Mouse (Mus musculus) neural tube, embryonic 13.5 days (tissue): ENCODE results near the gene Pxdn. TPM values are rescaled to one million over a fixed set of nuclear protein-coding genes. Genes with fewer than 3 reads are reported as not detected.
A peak's percentile ranks its signal among the peaks of the same experiment; 100 is the strongest.

ENCODE experiments used
- ATAC-seq: fragments of 200-750 bp; cut with Nextera tagmentation; 2 replicates; pipeline ENCODE4 v1.8.0; 2017; ENCODE audit warnings: low read depth, mild to moderate bottlenecking, moderate TSS enrichment, moderate library complexity
- H3K27ac ChIP-seq: fragments of 300-500 bp; sonication (generic); replicated peaks from 2 replicates; pipeline ENCODE4 v1.5.1; 2015; ENCODE audit warnings: moderate library complexity, mild to moderate bottlenecking, inconsistent platforms
- H3K27me3 ChIP-seq: fragments of 300-500 bp; sonication (generic); 2 replicates; pipeline ENCODE4 v1.6.1; 2015; ENCODE audit warnings: mild to moderate bottlenecking, inconsistent platforms
- H3K36me3 ChIP-seq: fragments of 300-500 bp; sonication (generic); 2 replicates; pipeline ENCODE4 v1.6.1; 2015; ENCODE audit warnings: mild to moderate bottlenecking, inconsistent platforms
- H3K4me1 ChIP-seq: fragments of 300-500 bp; sonication (generic); replicated peaks from 2 replicates; pipeline ENCODE4 v1.6.1; 2015; ENCODE audit warnings: inconsistent platforms
- H3K4me2 ChIP-seq: fragments of 300-500 bp; sonication (generic); 2 replicates; pipeline ENCODE4 v1.6.1; 2015; ENCODE audit warnings: inconsistent platforms, mild to moderate bottlenecking, moderate library complexity
- H3K4me3 ChIP-seq: fragments of 300-500 bp; sonication (generic); 2 replicates; pipeline ENCODE4 v1.5.1; 2015; ENCODE audit warnings: mild to moderate bottlenecking, inconsistent platforms
- H3K9ac ChIP-seq: fragments of 300-500 bp; sonication (generic); 2 replicates; pipeline ENCODE4 v1.6.1; 2015; ENCODE audit warnings: moderate library complexity, mild to moderate bottlenecking, inconsistent platforms
- H3K9me3 ChIP-seq: fragments of 300-500 bp; sonication (generic); 2 replicates; pipeline ENCODE4 v1.6.1; 2016; ENCODE audit warnings: inconsistent platforms
- WGBS: fragments of 180-500 bp; shearing (Covaris S2); methylation state at CpG from one replicate; pipeline ENCODE4 v1.1.7; 2015; 5-methylcytosine and 5-hydroxymethylcytosine counted together
- polyA plus RNA-seq: library from polyadenylated mRNA; unstranded; fragments of >200 nt; fragmentation: Nextera tagmentation; extraction: Ambion mirVana; gene quantifications from 2 replicates; pipeline ENCODE4 v1.2.1, GENCODE M21; 2015

Pxdn gene
- polyA plus RNA-seq, 1 experiment from 2014 or later = 48.8 TPM

DNA sequence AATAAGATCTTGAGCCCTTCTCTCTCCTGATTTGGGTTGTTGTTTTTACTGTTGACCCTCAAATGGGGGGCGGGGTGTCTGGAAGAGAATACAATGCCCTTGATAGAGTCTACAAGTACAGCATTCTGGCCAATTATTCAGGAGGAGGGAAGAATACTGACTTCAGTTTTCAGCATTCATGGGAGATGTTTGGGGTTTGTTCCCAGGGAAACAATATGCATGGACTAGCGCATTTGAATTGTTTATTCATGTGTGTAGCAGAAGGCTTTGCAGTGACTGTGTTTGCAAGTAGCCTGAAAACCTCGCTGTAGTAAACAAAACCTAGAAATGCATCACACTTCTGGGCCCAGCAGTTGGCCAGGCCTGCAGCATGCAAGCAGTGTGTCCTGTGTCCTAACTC, 17.1 kb downstream of the Pxdn start:
- Histone ChIP-seq H3K4me1 (peaks cover 58% of the 10 kb centered on the region), H3K9ac (no peak overlapping the region), H3K9me3 (no peaks in the 10 kb centered on the region), H3K36me3 (peaks cover 2% of the 10 kb centered on the region; the same call in 1 of the 2 replicates), H3K4me2 (no peak overlapping the region), H3K4me3 (no peak overlapping the region), H3K27me3 (no peaks in the 10 kb centered on the region), H3K27ac (peak overlapping the region; percentile 61)
- ATAC-seq = peak; percentile 15; the same call in 1 of the 2 replicates
- WGBS = 55% methylated on average over 3 of the region's 3 CpGs

DNA sequence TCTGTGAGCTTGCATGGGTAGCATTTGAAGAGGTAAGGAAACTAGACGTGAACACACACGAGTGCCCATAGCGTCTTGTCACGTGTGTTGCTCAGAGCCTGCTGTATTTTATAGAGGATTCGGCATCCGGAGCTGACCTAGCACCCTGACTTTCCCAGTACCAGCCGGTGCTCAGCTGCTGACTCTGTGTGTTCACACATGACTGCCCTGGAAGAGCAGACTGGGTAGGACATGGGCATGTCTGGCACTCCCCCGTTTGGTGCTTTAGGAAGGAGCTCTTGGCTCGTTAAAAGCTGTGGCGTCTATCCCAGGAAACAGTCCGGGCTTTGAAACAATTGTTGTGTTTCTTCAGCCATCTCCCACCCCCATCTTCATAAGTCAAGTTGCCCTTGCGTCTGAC, 19.6 kb downstream of the Pxdn start:
- H3K27me3 ChIP-seq = no peaks in the 10 kb centered on the region
- H3K9ac ChIP-seq = no peak overlapping the region
- peaks cover 55% of the 10 kb centered on the region for H3K4me1 ChIP-seq
- WGBS = 81% methylated on average over 12 of the region's 12 CpGs
- no peaks in the 10 kb centered on the region for H3K36me3 ChIP-seq
- H3K9me3 ChIP-seq = no peaks in the 10 kb centered on the region
- H3K4me2 ChIP-seq = no peak overlapping the region
- 0 out of 2 replicates have a peak, but pooled peaks have one; percentile 37 for ATAC-seq
- H3K27ac ChIP-seq = 0 out of 2 replicates have a peak overlapping the region, but pooled peaks have one; percentile 2
- H3K4me3 ChIP-seq = no peak overlapping the region

DNA sequence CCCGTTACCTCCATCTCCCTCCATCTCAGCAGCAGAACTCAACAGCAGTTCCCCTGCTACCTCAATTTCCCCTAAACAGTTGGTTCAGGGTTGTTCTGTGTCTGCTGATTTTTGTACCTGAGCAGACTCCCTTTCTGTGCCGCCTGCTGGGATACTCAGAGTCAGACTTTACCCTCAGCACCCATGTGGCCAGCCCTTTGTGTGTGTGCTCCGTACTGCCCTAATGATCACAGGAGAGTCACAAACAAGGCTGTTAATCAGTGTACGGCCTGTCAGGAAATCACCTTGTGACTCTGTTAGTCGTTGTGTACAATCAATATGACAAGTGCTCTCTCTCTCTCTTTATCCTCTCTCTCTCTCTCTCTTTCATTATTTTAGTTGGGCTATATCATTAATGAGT, 21.2 kb downstream of the Pxdn start:
- H3K27ac ChIP-seq = no peak overlapping the region
- H3K27me3 ChIP-seq = no peaks in the 10 kb centered on the region
- peaks cover 40% of the 10 kb centered on the region for H3K4me1 ChIP-seq
- no peaks in the 10 kb centered on the region for H3K9me3 ChIP-seq
- WGBS = 67% methylated on average over 5 of the region's 5 CpGs
- no peaks in the 10 kb centered on the region for H3K36me3 ChIP-seq
- no peak overlapping the region for H3K9ac ChIP-seq
- H3K4me3 ChIP-seq = no peak overlapping the region
- no peak overlapping the region for H3K4me2 ChIP-seq
- no peak for ATAC-seq

DNA sequence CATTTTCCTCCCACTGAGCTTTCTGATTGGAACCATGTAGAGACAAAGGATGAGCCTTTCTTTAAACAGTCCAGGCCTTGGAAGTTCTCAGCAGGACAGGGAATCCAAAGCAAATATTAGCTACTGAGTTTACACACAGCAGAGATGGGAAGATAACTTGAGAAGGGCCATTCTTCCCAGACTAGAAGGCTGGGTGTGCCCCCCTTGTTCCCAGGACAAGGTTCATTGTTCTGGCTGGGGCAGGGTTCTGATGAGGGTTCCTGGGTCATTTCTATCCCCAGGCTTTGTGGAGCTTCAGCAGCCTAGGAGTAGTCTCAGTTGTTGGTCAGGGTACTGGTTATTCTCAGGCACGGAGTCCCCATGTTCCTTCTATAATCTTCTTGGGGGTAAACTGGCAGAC, 23.6 kb downstream of the Pxdn start:
- Histone ChIP-seq H3K9me3 (no peaks in the 10 kb centered on the region), H3K4me2 (no peak overlapping the region), H3K4me3 (no peak overlapping the region), H3K27me3 (no peaks in the 10 kb centered on the region), H3K27ac (no peak overlapping the region), H3K9ac (0 out of 2 replicates have a peak overlapping the region, but pooled peaks have one; percentile 12), H3K4me1 (peaks cover 39% of the 10 kb centered on the region), H3K36me3 (0 out of 2 replicates have a peak, but pooled peaks cover 5% of the 10 kb centered on the region)
- WGBS = 91% methylated on average over 1 of the region's 1 CpGs
- no peak for ATAC-seq

DNA sequence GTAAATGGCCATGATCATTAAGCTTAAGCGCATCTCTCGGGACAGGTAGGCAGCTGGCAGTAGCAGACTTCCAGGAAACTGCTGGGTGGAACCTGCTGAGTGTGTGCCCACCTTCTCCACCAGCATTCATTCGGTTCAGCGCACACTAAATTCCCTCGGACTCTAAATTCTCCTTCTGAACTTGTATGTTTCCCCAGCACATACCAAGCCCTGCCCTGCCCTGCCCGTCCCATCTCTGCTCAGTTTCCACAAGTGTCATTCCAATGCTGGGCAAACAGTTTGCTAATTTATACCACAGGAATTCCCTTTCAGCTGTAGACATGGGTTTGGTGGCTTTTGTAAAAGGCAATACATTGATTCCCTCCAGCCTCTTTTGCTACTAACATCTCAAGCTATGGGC, 27.6 kb downstream of the Pxdn start:
- Histone ChIP-seq H3K27me3 (no peaks in the 10 kb centered on the region), H3K4me3 (no peak overlapping the region), H3K36me3 (0 out of 2 replicates have a peak, but pooled peaks cover 5% of the 10 kb centered on the region), H3K27ac (no peak overlapping the region), H3K9me3 (no peaks in the 10 kb centered on the region), H3K4me2 (no peak overlapping the region), H3K4me1 (peaks cover 30% of the 10 kb centered on the region), H3K9ac (no peak overlapping the region)
- ATAC-seq = no peak
- WGBS = 93% methylated on average over 6 of the region's 6 CpGs

DNA sequence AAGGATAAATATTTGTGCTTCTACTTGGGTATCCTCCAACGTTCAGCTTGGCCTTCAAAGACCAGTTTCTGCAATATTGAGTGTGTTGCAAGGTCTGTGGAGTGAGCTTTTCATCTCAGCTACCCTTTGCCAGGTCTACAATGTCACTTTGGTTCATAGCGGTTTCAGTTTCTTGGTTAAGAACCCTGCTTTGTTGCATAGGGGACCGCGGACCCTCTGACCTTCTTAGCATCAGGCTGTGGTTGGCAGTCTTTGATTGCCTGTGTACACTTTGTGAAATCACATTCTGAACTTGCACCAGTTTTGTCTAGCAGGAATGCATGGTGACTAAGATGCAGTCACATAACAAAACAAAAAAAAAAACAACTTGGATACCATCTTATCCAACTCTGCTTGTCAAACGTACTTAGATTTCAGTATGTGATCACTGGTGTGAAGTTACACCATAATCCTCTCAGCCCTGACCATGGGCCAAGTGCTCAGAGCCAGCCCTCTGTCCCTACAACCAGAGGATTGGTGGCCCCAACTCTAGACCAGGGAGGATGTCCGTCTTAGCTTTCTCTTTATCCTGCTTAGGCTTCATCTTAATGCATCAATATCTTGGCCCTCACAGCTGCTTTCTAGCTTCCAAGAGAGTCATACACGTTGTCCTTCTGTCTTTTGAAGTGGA, 34.5 kb downstream of the Pxdn start:
- no peak for ATAC-seq
- H3K27ac ChIP-seq = no peak overlapping the region
- no peaks in the 10 kb centered on the region for H3K27me3 ChIP-seq
- H3K9ac ChIP-seq = no peak overlapping the region
- no peaks in the 10 kb centered on the region; the same call in 1 of the 2 replicates for H3K4me1 ChIP-seq
- H3K4me2 ChIP-seq = no peak overlapping the region
- no peaks in the 10 kb centered on the region for H3K9me3 ChIP-seq
- H3K4me3 ChIP-seq = no peak overlapping the region
- H3K36me3 ChIP-seq = peaks cover 25% of the 10 kb centered on the region
- WGBS = 91% methylated on average over 7 of the region's 7 CpGs

DNA sequence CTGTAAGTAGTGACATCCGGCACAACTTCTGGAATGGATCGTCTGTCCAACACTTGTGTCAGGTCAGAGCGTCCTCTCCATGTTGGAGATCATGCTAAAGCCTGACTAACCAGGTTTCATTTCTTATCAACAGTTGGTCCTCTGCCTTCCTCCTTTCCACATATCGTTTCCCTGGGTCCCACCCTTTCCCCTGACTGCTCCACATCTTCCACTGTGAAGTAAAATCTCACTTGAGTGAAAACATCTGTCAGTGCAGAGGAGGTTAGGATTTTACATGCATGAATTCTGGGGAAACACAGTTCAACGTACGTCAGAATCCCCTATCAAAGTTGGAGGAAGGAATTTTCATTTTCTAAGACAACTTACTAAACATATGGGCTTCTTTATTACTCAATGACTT, 35.1 kb downstream of the Pxdn start:
- Histone ChIP-seq H3K4me1 (no peaks in the 10 kb centered on the region; the same call in 1 of the 2 replicates), H3K4me3 (no peak overlapping the region), H3K27me3 (no peaks in the 10 kb centered on the region), H3K9ac (no peak overlapping the region), H3K4me2 (no peak overlapping the region), H3K36me3 (peaks cover 28% of the 10 kb centered on the region), H3K9me3 (no peaks in the 10 kb centered on the region), H3K27ac (no peak overlapping the region)
- WGBS = 88% methylated on average over 6 of the region's 6 CpGs
- ATAC-seq = no peak

DNA sequence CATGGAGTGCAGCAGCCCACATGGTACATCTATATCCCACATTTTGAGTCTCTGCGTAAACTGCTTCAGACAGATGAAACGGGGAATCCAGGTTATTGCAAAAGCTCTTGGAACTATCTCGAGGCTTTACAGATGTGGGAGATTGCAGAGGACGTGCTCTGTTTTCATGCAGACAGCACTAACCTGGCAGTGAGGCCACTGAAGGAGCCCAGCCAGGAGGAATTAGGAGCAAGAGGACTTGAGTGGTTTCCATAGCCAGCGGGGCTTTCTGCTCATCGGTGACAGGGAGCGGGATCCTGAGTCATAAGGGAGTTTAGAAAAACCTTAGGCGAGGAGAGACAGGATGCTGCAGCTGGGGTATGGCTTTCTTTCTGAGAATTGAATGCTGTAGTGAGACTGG, 42.7 kb downstream of the Pxdn start:
- Histone ChIP-seq H3K9me3 (no peaks in the 10 kb centered on the region), H3K4me3 (no peak overlapping the region), H3K9ac (no peak overlapping the region), H3K4me1 (no peaks in the 10 kb centered on the region), H3K27me3 (no peaks in the 10 kb centered on the region), H3K4me2 (no peak overlapping the region), H3K36me3 (peaks cover 82% of the 10 kb centered on the region), H3K27ac (no peak overlapping the region)
- ATAC-seq = no peak
- WGBS = 92% methylated on average over 8 of the region's 8 CpGs

DNA sequence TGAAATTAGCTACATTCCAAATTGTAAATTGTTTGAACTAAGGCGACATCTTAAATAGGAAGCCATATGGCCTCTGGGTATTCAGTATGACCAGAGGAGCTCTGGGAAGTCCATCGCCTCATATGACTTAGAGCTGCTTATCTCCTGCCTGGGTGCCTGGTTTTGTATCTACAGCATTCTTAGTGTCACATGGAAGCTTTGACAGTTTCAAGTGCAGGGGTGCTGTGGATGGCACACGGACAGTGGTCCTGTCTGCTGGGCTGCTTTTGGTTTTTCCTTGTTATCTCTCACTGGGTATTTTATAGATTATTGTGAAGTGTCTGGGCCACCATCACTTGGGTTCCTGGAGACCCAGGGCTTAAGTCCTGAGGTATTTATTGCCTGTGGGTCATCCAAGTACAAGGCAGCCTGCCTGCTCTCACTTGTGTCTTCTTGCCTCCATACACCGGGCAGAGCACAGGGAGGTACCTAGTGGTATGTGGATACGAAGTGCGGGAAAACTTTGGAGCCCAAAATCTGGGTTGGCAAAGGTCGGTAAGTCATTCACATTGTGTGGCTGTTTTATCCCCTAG, 44.4 kb downstream of the Pxdn start:
- Histone ChIP-seq H3K4me1 (no peaks in the 10 kb centered on the region), H3K4me2 (no peak overlapping the region), H3K4me3 (no peak overlapping the region), H3K36me3 (peaks cover 88% of the 10 kb centered on the region), H3K9me3 (no peaks in the 10 kb centered on the region), H3K27ac (no peak overlapping the region), H3K27me3 (no peaks in the 10 kb centered on the region), H3K9ac (no peak overlapping the region)
- ATAC-seq = no peak
- WGBS = 90% methylated on average over 7 of the region's 7 CpGs

DNA sequence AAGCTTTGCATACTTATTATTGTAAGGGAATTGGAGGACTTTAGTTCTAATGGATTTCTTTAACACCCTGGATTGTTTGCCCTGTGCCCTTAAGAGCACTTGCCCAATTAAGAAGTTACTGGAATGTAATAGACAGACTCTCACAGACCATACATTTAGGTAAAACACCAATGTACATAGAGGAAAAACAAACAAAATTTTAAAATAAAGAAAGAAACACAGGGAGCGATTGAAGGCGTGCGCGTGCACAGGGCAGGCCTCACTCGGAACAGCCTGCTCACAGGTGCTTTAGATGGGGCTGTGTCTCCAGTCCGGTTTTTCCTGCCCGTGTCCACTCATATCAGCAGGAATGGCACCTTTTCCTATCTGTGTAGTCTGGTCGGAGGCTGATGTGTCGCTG, 45.8 kb downstream of the Pxdn start:
- WGBS = 98% methylated on average over 9 of the region's 9 CpGs
- no peaks in the 10 kb centered on the region for H3K9me3 ChIP-seq
- no peak for ATAC-seq
- no peak overlapping the region for H3K4me2 ChIP-seq
- H3K4me1 ChIP-seq = no peaks in the 10 kb centered on the region
- no peak overlapping the region for H3K27ac ChIP-seq
- no peaks in the 10 kb centered on the region for H3K27me3 ChIP-seq
- H3K9ac ChIP-seq = no peak overlapping the region
- H3K4me3 ChIP-seq = no peak overlapping the region
- peaks cover 94% of the 10 kb centered on the region for H3K36me3 ChIP-seq

DNA sequence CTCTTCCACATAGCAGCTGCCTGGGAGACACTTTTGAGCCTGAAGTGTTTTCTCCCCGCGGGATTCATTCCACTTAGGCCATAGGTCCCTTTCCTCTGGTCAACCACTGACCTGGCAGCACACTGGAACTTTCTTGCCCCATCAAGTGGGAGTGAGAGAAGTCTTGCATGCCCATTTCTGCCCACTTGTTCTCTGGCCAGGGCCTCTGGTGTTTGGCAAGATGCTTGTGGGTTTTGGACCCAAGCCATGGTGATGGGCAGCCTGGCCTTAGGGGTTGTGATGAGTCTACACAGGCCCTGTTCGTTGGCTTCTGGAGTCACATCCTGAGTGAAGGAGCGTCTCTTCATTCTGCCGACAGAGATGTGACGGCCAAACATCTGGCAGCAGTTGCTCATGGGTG, 47.7 kb downstream of the Pxdn start:
- 91% methylated on average over 6 of the region's 6 CpGs for WGBS
- H3K9ac ChIP-seq = no peak overlapping the region
- no peaks in the 10 kb centered on the region for H3K4me1 ChIP-seq
- H3K36me3 ChIP-seq = peaks cover 90% of the 10 kb centered on the region
- H3K4me3 ChIP-seq = no peak overlapping the region
- no peaks in the 10 kb centered on the region for H3K9me3 ChIP-seq
- no peaks in the 10 kb centered on the region for H3K27me3 ChIP-seq
- no peak overlapping the region for H3K27ac ChIP-seq
- H3K4me2 ChIP-seq = no peak overlapping the region
- no peak for ATAC-seq

DNA sequence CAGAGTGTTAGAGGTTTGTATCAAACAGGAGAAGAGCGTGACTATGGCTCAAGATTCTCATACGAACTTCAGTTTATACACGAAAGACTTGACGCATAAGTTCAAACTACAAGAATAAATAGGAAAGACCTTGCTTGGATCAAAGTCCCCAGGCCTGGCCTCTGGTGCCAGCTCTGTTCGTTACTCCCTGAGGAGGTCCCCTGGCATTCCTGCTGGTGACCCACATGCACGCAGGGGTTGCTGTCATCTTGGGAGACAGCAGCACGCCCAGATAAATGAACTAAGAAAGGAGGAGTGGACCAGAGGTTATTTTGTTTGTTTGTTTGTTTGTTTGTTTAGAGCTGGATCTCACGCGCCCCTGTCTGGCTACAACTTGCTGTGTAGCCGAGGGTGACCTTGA, 48.8 kb downstream of the Pxdn start:
- 95% methylated on average over 10 of the region's 10 CpGs for WGBS

DNA sequence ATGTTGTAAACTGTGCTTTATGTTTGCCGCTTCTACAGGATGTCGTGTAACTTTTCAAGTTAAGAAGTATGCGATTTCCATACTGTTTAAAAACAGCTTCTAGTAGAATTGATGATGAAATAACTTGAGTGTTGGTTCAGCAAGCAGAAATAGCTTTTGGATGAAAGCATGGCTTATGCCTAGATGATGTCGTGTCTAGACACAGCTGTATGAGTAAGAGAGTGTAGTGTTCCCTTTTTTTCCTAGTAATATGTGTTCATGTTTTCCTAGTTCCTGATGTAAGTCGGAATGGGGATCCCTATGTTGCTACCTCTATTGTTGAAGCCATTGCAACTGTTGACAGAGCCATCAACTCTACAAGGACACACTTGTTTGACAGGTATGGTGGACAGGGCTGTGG, 61.5 kb downstream of the Pxdn start:
- H3K4me2 ChIP-seq = no peak overlapping the region
- peaks cover 97% of the 10 kb centered on the region for H3K36me3 ChIP-seq
- no peak overlapping the region for H3K4me3 ChIP-seq
- H3K27me3 ChIP-seq = no peaks in the 10 kb centered on the region
- no peaks in the 10 kb centered on the region for H3K9me3 ChIP-seq
- H3K27ac ChIP-seq = no peak overlapping the region
- 97% methylated on average over 5 of the region's 5 CpGs for WGBS
- H3K9ac ChIP-seq = no peak overlapping the region
- no peak for ATAC-seq
- H3K4me1 ChIP-seq = peaks cover 9% of the 10 kb centered on the region

More for the DNA sequence above, 48.8 kb downstream of the Pxdn start:
- H3K27me3 ChIP-seq = no peaks in the 10 kb centered on the region
- H3K36me3 ChIP-seq = peaks cover 91% of the 10 kb centered on the region
- no peaks in the 10 kb centered on the region for H3K4me1 ChIP-seq
- ATAC-seq = no peak
- no peak overlapping the region for H3K4me3 ChIP-seq
- no peak overlapping the region for H3K27ac ChIP-seq
- H3K4me2 ChIP-seq = no peak overlapping the region
- no peaks in the 10 kb centered on the region for H3K9me3 ChIP-seq
- no peak overlapping the region for H3K9ac ChIP-seq
